In genomic region chr2:138315644-138316043, GRCm38 (mm10) we compare ENCODE assay signal across 22 mouse cellular contexts. TPM values are rescaled to one million over a fixed set of nuclear protein-coding genes. Genes with fewer than 3 reads are reported as not detected.
DNase-seq lines count a peak whose midpoint lies in the region; ATAC-seq lines count a peak whose summit lies in the region.
"Had no signal": no experiment of that assay in that cellular context is flagged by ENCODE, and none has a peak within 500 bp of the region (broad histone marks: within the 10 kb centered on the region; RNA-seq: fewer than 3 reads in every experiment).

No protein-coding gene starts in this region.

- DNase-seq in frontal cortex, postnatal 25 days (ENCODE audit: low spot score in 2 of 2): no peak
- no peak for DNase-seq in lung, adult 18-20 months
- peak; percentile 6 for DNase-seq in NIH3T3 (ENCODE audit: low read depth)
- peak; percentile 7 for DNase-seq in forelimb bud, embryonic 11.5 days (ENCODE audit: low read depth, low spot score)
- no peak for DNase-seq in kidney, adult 11 months
- no peak for DNase-seq in urinary bladder, postnatal 14 days (ENCODE audit: low spot score)
- DNase-seq: adrenal gland, adult 2 months; B cell, adult 2 months; heart, adult 11 months; heart, postnatal 14 days; kidney, adult 2 months; kidney, postnatal 36 days; layer of hippocampus, adult 9-11 months; thymus, postnatal 25 days had no signal

- peak; percentile 85 for ATAC-seq in frontal cortex, adult (ENCODE audit: low TSS enrichment)
- ATAC-seq in lung, embryonic 15.5 days (ENCODE audit: borderline replicate concordance, extremely low read depth, low FRiP score, low TSS enrichment): peak; percentile 46; the same call in 1 of the 2 replicates
- ATAC-seq: midbrain, embryonic 15.5 days had no signal

- no peaks in the 10 kb centered on the region for H3K9me3 ChIP-seq in lung, embryonic 15.5 days
- H3K9me3 ChIP-seq: embryonic facial prominence, embryonic 15.5 days; heart, embryonic 12.5 days; hindbrain, embryonic 12.5 days; limb, embryonic 15.5 days; liver, embryonic 15.5 days; midbrain, embryonic 15.5 days had no signal

- WGBS in lung, embryonic 15.5 days: 28% methylated on average over 7 of the region's 7 CpGs

- H3K36me3 ChIP-seq in lung, embryonic 15.5 days: no peaks in the 10 kb centered on the region
- H3K36me3 ChIP-seq: embryonic facial prominence, embryonic 15.5 days; heart, embryonic 12.5 days; hindbrain, embryonic 12.5 days; limb, embryonic 15.5 days; liver, embryonic 15.5 days; midbrain, embryonic 15.5 days had no signal

- no peak overlapping the region for H3K4me2 ChIP-seq in lung, embryonic 15.5 days
- H3K4me2 ChIP-seq: embryonic facial prominence, embryonic 15.5 days; heart, embryonic 12.5 days; hindbrain, embryonic 12.5 days; limb, embryonic 15.5 days; liver, embryonic 15.5 days; midbrain, embryonic 15.5 days had no signal

- no peak overlapping the region for H3K27ac ChIP-seq in lung, embryonic 15.5 days
- H3K27ac ChIP-seq: embryonic facial prominence, embryonic 15.5 days; hindbrain, embryonic 12.5 days; limb, embryonic 15.5 days; liver, embryonic 15.5 days; midbrain, embryonic 15.5 days had no signal

- no peaks in the 10 kb centered on the region for H3K27me3 ChIP-seq in lung, embryonic 15.5 days
- H3K27me3 ChIP-seq: embryonic facial prominence, embryonic 15.5 days; heart, embryonic 12.5 days; hindbrain, embryonic 12.5 days; limb, embryonic 15.5 days; liver, embryonic 15.5 days; midbrain, embryonic 15.5 days had no signal

- no peak overlapping the region for H3K4me3 ChIP-seq in lung, embryonic 15.5 days
- H3K4me3 ChIP-seq: embryonic facial prominence, embryonic 15.5 days; heart, embryonic 12.5 days; hindbrain, embryonic 12.5 days; limb, embryonic 15.5 days; liver, embryonic 15.5 days; midbrain, embryonic 15.5 days had no signal

- no peak overlapping the region for H3K9ac ChIP-seq in lung, embryonic 15.5 days
- H3K9ac ChIP-seq: embryonic facial prominence, embryonic 15.5 days; heart, embryonic 12.5 days; hindbrain, embryonic 12.5 days; limb, embryonic 15.5 days; liver, embryonic 15.5 days; midbrain, embryonic 15.5 days had no signal

- H3K4me1 ChIP-seq in lung, embryonic 15.5 days: no peaks in the 10 kb centered on the region
- H3K4me1 ChIP-seq: embryonic facial prominence, embryonic 15.5 days; heart, embryonic 12.5 days; hindbrain, embryonic 12.5 days; limb, embryonic 15.5 days; liver, embryonic 15.5 days; midbrain, embryonic 15.5 days had no signal

RNA-seq across cellular contexts. Expression of gene Btbd3, which starts 59.3 kb away (rescaled TPM):
- polyA plus RNA-seq in lung, embryonic 15.5 days (2015; fragmentation: Nextera tagmentation; extraction: Ambion mirVana): 35.6 and 35.8 TPM in 2 replicates

Comparison
In these comparisons a context has a peak if more than half of its experiments do, and no peak if none do; other contexts are left out.
1. DNase-seq: peak in NIH3T3 (single experiment) and forelimb bud, embryonic 11.5 days (single experiment); none in frontal cortex, postnatal 25 days (0 of 2), lung, adult 18-20 months (0 of 2), kidney, adult 11 months (single experiment) and urinary bladder, postnatal 14 days (single experiment).